Mouse (Mus musculus) brain, embryonic 14.5 days (tissue): Measurements from ENCODE around the gene Ifitm1.
"Not testable (repeated sequence)": the region's sequence is repeated elsewhere in the genome, so short reads cannot be mapped to it uniquely, and the experiment has no call there.

ENCODE experiments used
- CTCF ChIP-seq: fragments of 200-500 bp; IDR thresholded peaks from 2 replicates; pipeline ENCODE4 v1.5.1; 2012; ENCODE audit warnings: inconsistent platforms, mild to moderate bottlenecking, moderate library complexity, borderline replicate concordance; ENCODE audit not compliant: insufficient read depth, insufficient read length; ENCODE audit errors: extremely low read depth
- POLR2A ChIP-seq: fragments of 200-500 bp; IDR thresholded peaks from 2 replicates; pipeline ENCODE4 v1.6.1; 2012; ENCODE audit warnings: mild to moderate bottlenecking, inconsistent platforms, borderline replicate concordance; ENCODE audit not compliant: poor library complexity, insufficient read depth, insufficient read length, severe bottlenecking; ENCODE audit errors: extremely low read depth

- not testable (repeated sequence) for TF ChIP-seq CTCF, POLR2A
Measured at GRCm38 (mm10) chr7:141017824-141018223, 50.8 kb downstream of the Ifitm1 start, which contains the start of gene Ifitm6.
